Mouse (Mus musculus) ES-Bruce4 (cell line): ENCODE results near the gene Slc25a10. TPM values are rescaled to one million over a fixed set of nuclear protein-coding genes. Genes with fewer than 3 reads are reported as not detected.

Experiments used
- H3K27ac ChIP-seq: 2 replicates; pipeline ENCODE4 v1.5.1; 2012; ENCODE audit warnings: low read length, inconsistent platforms; ENCODE audit not compliant: insufficient read depth
- H3K27me3 ChIP-seq: 2 replicates; pipeline ENCODE4 v1.6.1; 2012; ENCODE audit warnings: mild to moderate bottlenecking, low read length, inconsistent platforms; ENCODE audit not compliant: control insufficient read depth, poor library complexity, insufficient read depth, severe bottlenecking
- H3K36me3 ChIP-seq: 2 replicates; pipeline ENCODE4 v1.6.1; 2012; ENCODE audit warnings: inconsistent platforms, mild to moderate bottlenecking, low read length, moderate library complexity; ENCODE audit not compliant: control insufficient read depth, poor library complexity, insufficient read depth, severe bottlenecking
- H3K4me1 ChIP-seq: one replicate; pipeline ENCODE4 v1.8.1; 2011; ENCODE audit warnings: low read length; ENCODE audit not compliant: control insufficient read depth, insufficient read depth
- H3K4me3 ChIP-seq: 2 replicates; pipeline ENCODE4 v1.5.1; 2011; ENCODE audit warnings: low read depth, mild to moderate bottlenecking, low read length
- H3K9ac ChIP-seq: 2 replicates; pipeline ENCODE4 v1.6.1; 2012; ENCODE audit warnings: low read depth, mild to moderate bottlenecking, inconsistent platforms; ENCODE audit not compliant: poor library complexity, severe bottlenecking
- H3K9me3 ChIP-seq: replicated peaks from 2 replicates; pipeline ENCODE4 v1.6.1; 2012; ENCODE audit warnings: mild to moderate bottlenecking, low read length, inconsistent platforms; ENCODE audit not compliant: control insufficient read depth, poor library complexity, insufficient read depth, severe bottlenecking
- CTCF ChIP-seq: IDR thresholded peaks from one replicate; pipeline ENCODE4 v1.8.1; 2011; ENCODE audit warnings: low read depth, low read length
- EP300 ChIP-seq: IDR thresholded peaks from 2 replicates; pipeline ENCODE4 v1.6.1; 2011; ENCODE audit warnings: low read depth, low read length; ENCODE audit not compliant: insufficient read depth
- POLR2A ChIP-seq: IDR thresholded peaks from one replicate; pipeline ENCODE4 v1.8.1; 2011; ENCODE audit warnings: low read length; ENCODE audit not compliant: insufficient read depth
- polyA plus RNA-seq: library from polyadenylated mRNA; stranded (reverse); fragments of >200 nt; gene quantifications from 2 replicates; pipeline ENCODE4 v1.2.4, GENCODE M21; 2011; ENCODE audit warnings: low read depth; ENCODE audit not compliant: missing spikeins, insufficient read depth, insufficient read length

Slc25a10 gene
- polyA plus RNA-seq, 1 experiment = 8.3 TPM

DNA sequence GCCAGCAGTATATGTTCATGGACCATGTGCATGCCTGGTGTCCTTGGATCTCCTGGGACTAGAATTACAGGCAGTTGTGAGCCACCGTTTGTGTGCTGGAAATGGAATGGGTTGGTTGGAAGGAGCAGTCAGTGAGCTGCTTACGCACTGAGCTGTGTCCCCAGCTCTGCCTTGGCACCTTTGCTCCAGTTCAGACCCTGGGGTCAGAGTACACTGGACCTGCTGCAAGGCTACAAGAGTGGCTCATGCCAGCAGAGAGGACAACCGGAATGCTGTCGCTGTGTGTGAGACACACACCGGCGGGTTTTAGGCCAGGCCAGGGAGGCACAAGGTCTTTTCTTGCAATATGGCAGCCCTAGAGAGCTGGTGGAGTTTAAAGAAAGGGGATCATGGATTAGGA, 19.6 kb upstream of the Slc25a10 start:
- H3K27ac ChIP-seq = no peak overlapping the region
- H3K9me3 ChIP-seq = no peaks in the 10 kb centered on the region
- no peaks in the 10 kb centered on the region; the same call in 1 of the 2 replicates for H3K36me3 ChIP-seq
- H3K27me3 ChIP-seq = no peaks in the 10 kb centered on the region
- no peak for TF ChIP-seq CTCF
- no peak for TF ChIP-seq EP300
- no peak for TF ChIP-seq POLR2A
- no peaks in the 10 kb centered on the region for H3K4me1 ChIP-seq
- H3K9ac ChIP-seq = no peak overlapping the region
- H3K4me3 ChIP-seq = no peak overlapping the region

GRCm38 (mm10) chr11:120483448-120483934, 8.1 kb upstream of the Slc25a10 start:
- Histone ChIP-seq H3K4me1 (no peaks in the 10 kb centered on the region), H3K9ac (peak overlapping the region; percentile 87; the same call in 1 of the 2 replicates), H3K36me3 (peaks cover 34% of the 10 kb centered on the region), H3K9me3 (no peaks in the 10 kb centered on the region), H3K27me3 (no peaks in the 10 kb centered on the region), H3K27ac (0 out of 2 replicates have a peak overlapping the region, but pooled peaks have one; percentile 42), H3K4me3 (peak overlapping the region; percentile 97; the same call in 1 of the 2 replicates)
- TF ChIP-seq POLR2A (no peak), EP300 (no peak), CTCF (no peak)

GRCm38 (mm10) chr11:120484265-120484981, 7.2 kb upstream of the Slc25a10 start, which contains the start of gene Mrpl12:
Gene Mrpl12 (plus strand): TSS chr11:120484613.
- peaks cover 31% of the 10 kb centered on the region for H3K36me3 ChIP-seq
- TF ChIP-seq POLR2A (peak; percentile 48), CTCF (no peak), EP300 (0 out of 2 replicates have a peak, but pooled peaks have one; percentile 14)
- H3K27ac ChIP-seq = peak within 1 kb of the TSS; percentile 42
- H3K9ac ChIP-seq = peak within 1 kb of the TSS; percentile 87
- no peaks in the 10 kb centered on the region for H3K27me3 ChIP-seq
- peak within 1 kb of the TSS; percentile 97 for H3K4me3 ChIP-seq
- no peaks in the 10 kb centered on the region for H3K9me3 ChIP-seq
- peaks cover under 1% of the 10 kb centered on the region for H3K4me1 ChIP-seq

DNA sequence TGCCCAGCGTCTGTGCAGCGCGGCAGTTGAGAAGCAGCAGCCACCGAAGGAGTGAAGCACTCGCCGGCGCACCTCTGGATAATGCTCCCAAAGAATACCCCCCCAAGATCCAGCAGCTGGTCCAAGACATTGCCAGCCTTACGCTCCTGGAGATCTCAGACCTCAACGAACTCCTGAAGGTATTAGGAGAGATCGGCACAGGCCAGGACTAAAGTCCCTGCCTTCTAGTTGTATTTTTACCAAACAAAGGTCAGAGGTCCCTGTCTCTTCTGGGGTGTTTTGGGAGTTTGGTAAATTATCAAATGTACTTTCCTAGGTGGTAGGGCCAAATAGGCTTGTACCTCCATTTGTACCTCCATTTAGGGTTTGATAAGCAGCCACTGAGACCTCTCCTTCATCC, 6.4 kb upstream of the Slc25a10 start:
- H3K4me1 ChIP-seq = peaks cover 2% of the 10 kb centered on the region
- H3K9me3 ChIP-seq = no peaks in the 10 kb centered on the region
- H3K27me3 ChIP-seq = no peaks in the 10 kb centered on the region
- peaks cover 32% of the 10 kb centered on the region for H3K36me3 ChIP-seq
- H3K4me3 ChIP-seq = peak overlapping the region; percentile 97
- peak overlapping the region; percentile 87 for H3K9ac ChIP-seq
- TF ChIP-seq EP300 (no peak), POLR2A (no peak), CTCF (no peak)
- H3K27ac ChIP-seq = 0 out of 2 replicates have a peak overlapping the region, but pooled peaks have one; percentile 5

DNA sequence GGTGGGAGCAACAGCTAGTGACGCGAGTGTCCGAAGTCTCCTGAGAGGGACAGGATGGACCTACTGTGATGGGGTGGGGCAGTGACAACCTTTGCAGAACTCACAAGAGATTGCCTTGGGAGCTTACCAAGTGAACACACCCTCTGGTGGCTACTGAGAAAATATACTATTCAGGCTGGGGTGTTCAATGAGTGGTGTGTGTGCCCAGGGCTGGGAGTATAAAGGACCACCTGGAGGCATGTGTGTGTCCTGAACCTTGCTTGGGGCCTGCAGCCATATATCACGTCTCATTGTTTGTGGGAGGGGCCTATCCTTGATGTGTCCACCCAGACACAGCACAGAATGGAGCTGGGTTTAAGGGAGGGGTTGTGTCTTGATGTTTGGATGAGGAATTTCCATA, 3.1 kb upstream of the Slc25a10 start:
- Histone ChIP-seq H3K9ac (no peak overlapping the region), H3K4me1 (peaks cover 2% of the 10 kb centered on the region), H3K36me3 (peaks cover 32% of the 10 kb centered on the region), H3K27ac (no peak overlapping the region), H3K9me3 (no peaks in the 10 kb centered on the region), H3K27me3 (no peaks in the 10 kb centered on the region), H3K4me3 (no peak overlapping the region)
- TF ChIP-seq EP300 = no peak
- no peak for TF ChIP-seq POLR2A
- no peak for TF ChIP-seq CTCF

DNA sequence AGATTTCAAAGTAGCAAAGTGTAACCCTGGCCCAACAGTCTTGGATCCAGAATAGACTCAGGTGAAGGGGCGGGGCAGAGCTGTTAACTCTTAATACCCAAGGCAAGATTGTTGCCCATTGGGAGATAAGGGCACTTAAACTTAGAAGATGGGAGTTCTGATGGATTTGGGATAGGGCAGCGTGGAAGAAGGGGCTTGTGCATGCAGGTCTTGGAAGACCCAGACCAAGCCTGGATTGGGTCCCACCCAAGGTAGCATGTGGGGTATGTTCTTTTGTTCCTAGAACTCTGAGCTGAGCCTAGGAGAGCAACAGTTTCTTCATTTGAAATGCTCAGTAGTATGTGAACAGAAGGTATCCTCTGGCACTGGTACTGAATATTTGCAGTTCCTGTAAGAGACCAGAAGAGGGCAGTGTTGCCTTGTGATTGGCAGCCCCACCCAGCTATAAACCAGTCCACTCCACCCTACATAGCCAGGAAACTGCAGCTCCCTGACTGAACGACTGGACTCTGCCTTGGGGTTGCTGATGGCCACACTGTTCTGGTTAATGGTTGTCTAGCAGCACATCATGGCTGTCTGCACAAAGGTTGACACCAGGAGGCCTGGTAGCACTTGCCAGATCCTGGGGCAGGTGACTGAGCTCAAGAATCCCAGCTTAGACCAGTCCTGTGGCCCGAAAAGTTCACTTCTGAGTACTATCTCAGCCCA, 2.4 kb upstream of the Slc25a10 start:
- H3K4me1 ChIP-seq = peaks cover 2% of the 10 kb centered on the region
- no peaks in the 10 kb centered on the region for H3K9me3 ChIP-seq
- no peak overlapping the region for H3K9ac ChIP-seq
- H3K27ac ChIP-seq = no peak overlapping the region
- H3K27me3 ChIP-seq = no peaks in the 10 kb centered on the region
- H3K4me3 ChIP-seq = no peak overlapping the region
- peaks cover 32% of the 10 kb centered on the region for H3K36me3 ChIP-seq
- peak; percentile 78 for TF ChIP-seq CTCF
- 0 out of 2 replicates have a peak, but pooled peaks have one; percentile 24 for TF ChIP-seq EP300
- no peak for TF ChIP-seq POLR2A
